Mouse (Mus musculus): ENCODE measurements at regions not wholly inside any gene's neighbourhood (a gene's known extent, or its start where the extent isn't known, plus 50 kb on each side); places are given as distances from the start of the nearest gene placed in this dataset.

DNA sequence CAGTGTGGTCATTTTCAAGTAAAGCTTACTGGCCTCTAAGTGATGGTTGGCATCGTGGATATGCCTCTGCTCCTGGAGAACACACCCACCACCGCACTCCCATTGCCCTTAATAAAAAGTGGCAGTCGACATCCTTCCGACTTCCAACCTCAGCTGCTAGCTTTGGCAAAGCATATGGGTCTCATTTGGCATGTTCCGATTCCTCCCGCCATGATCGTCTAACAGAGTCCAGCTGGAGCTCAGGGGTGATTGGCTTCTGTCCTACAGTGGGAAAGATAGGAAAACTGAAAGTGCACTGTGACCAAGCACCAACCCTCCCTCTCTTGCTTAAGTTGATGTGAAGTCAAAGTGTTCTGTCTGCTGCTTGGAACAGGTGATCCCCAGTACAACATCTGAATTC is 404.8 kb upstream of the Atp11b start:
- no peak for TF ChIP-seq CTCF (IDR thresholded peaks at IDR 0.05; ENCODE audit: low read depth, low read length)
- no peak for TF ChIP-seq POLR2AphosphoS5 (IDR thresholded peaks at IDR 0.05; ENCODE audit: insufficient replicate concordance, low read depth, low read length)
- no peak for TF ChIP-seq TAL1 (conservative IDR thresholded peaks at IDR 0.05; ENCODE audit: low read depth, low read length)
- no peak for TF ChIP-seq GATA2 (IDR thresholded peaks at IDR 0.05; ENCODE audit: borderline replicate concordance, low read depth, low read length)
- TF ChIP-seq GATA1 (IDR thresholded peaks at IDR 0.05; ENCODE audit: borderline replicate concordance, low read length) = no peak

Data from G1E (cell line).